Mouse (Mus musculus) spleen, adult 2 months (tissue): ENCODE measurements around the gene Rnase10.

Experiments used
- CTCF ChIP-seq: fragments of 200-500 bp; IDR thresholded peaks from 2 replicates; pipeline ENCODE4 v1.5.1; 2011; ENCODE audit warnings: mild to moderate bottlenecking, inconsistent platforms; ENCODE audit not compliant: insufficient read depth, insufficient read length, insufficient replicate concordance; ENCODE audit errors: extremely low read depth
- POLR2A ChIP-seq: fragments of 200-500 bp; IDR thresholded peaks from 2 replicates; pipeline ENCODE4 v1.6.1; 2011; ENCODE audit warnings: low read depth, low read length, inconsistent platforms

GRCm38 (mm10) chr14:51047846-51048245, 40.3 kb downstream of the Rnase10 start:
- no peak for TF ChIP-seq CTCF
- TF ChIP-seq POLR2A, result no peak
